Mouse (Mus musculus) B cell, adult 2 months (primary cell): ENCODE data around the gene Shf.

Experiments used
- DNase-seq, 2 experiments: peaks; one replicate each; pipeline ENCODE4 v3.0.0; 2022

Shf gene

GRCm38 (mm10) chr2:122301081-122301920 lies 67.7 kb downstream of the Shf start:
- peak; percentile 49 to 50 for DNase-seq

GRCm38 (mm10) chr2:122300656-122301020 lies 68.3 kb downstream of the Shf start:
- no peak for DNase-seq

- peak; percentile 18 to 27 for DNase-seq
These were observed 68.9 kb downstream of the Shf start for GRCm38 (mm10) chr2:122299911-122300655.
